Mouse (Mus musculus) ES-E14 (cell line): ENCODE measurements around the gene Hsph1. TPM values are rescaled to one million over a fixed set of nuclear protein-coding genes. Genes with fewer than 3 reads are reported as not detected.

Experiments
- DNase-seq: peaks from one replicate; pipeline ENCODE4 v3.0.0-alpha.2; 2013; ENCODE audit warnings: low read depth, low spot score
- H3K27ac ChIP-seq: 2 replicates; pipeline ENCODE4 v1.5.1; 2012; ENCODE audit warnings: low read depth, mild to moderate bottlenecking, low read length, moderate library complexity, mixed read lengths; ENCODE audit not compliant: poor library complexity, insufficient read depth, severe bottlenecking
- H3K36me3 ChIP-seq: 2 replicates; pipeline ENCODE4 v1.6.1; 2012; ENCODE audit warnings: mild to moderate bottlenecking, low read length, moderate library complexity, mixed read lengths; ENCODE audit not compliant: control insufficient read depth, poor library complexity, insufficient read depth, severe bottlenecking
- H3K4me1 ChIP-seq, 2 experiments: fragments of 150-350 bp in 1 of 2; sonication (generic) in 1 of 2; 2 replicates each; pipeline ENCODE4 v1.6.1; 2012; ENCODE audit warnings: low read length in 2 of 2, mild to moderate bottlenecking in 1 of 2, mixed read lengths in 1 of 2; ENCODE audit not compliant: control insufficient read depth in 2 of 2, insufficient read depth in 2 of 2, poor library complexity in 1 of 2
- H3K4me3 ChIP-seq, 2 experiments: fragments of 150-350 bp in 1 of 2; sonication (generic) in 1 of 2; 2 replicates each; pipeline ENCODE4 v1.5.1; 2012; ENCODE audit warnings: low read length in 2 of 2, low read depth in 1 of 2, mild to moderate bottlenecking in 1 of 2, mixed read lengths in 1 of 2; ENCODE audit not compliant: insufficient read depth in 1 of 2, poor library complexity in 1 of 2, severe bottlenecking in 1 of 2
- H3K9ac ChIP-seq: 2 replicates; pipeline ENCODE4 v1.6.1; 2012; ENCODE audit warnings: low read depth, mild to moderate bottlenecking, low read length, mixed read lengths; ENCODE audit not compliant: poor library complexity, insufficient read depth, severe bottlenecking
- H3K9me3 ChIP-seq: fragments of 150-350 bp; sonication (generic); 2 replicates; pipeline ENCODE4 v1.6.1; 2012; ENCODE audit warnings: low read depth, mild to moderate bottlenecking, low read length; ENCODE audit not compliant: control insufficient read depth, insufficient read depth
- CHD2 ChIP-seq: IDR thresholded peaks from 2 replicates; pipeline ENCODE4 v1.6.1; 2014; ENCODE audit warnings: mild to moderate bottlenecking, low read depth, low read length, inconsistent platforms
- HCFC1 ChIP-seq: IDR thresholded peaks from 2 replicates; pipeline ENCODE4 v1.6.1; 2012; ENCODE audit warnings: low read length, inconsistent platforms, borderline replicate concordance; ENCODE audit not compliant: insufficient read depth
- MAFK ChIP-seq: IDR thresholded peaks from 2 replicates; pipeline ENCODE4 v1.6.1; 2014; ENCODE audit warnings: mild to moderate bottlenecking, low read depth, low read length, inconsistent platforms; ENCODE audit not compliant: insufficient read depth
- ZC3H11A ChIP-seq: IDR thresholded peaks from 2 replicates; pipeline ENCODE4 v1.6.1; 2012; ENCODE audit warnings: low read depth, mild to moderate bottlenecking, inconsistent platforms, low read length, borderline replicate concordance
- ZNF384 ChIP-seq: IDR thresholded peaks from 2 replicates; pipeline ENCODE4 v1.6.1; 2012; ENCODE audit warnings: low read depth, low read length, inconsistent platforms
- in situ Hi-C, 2 experiments: fragments of 600-800 bp; cut with MboI; formaldehyde crosslinking; loops; one replicate each; pipeline ENCODE4 v1.15.1; 2025; ENCODE audit warnings: low sequenced_read_pairs in 2 of 2, inconsistent platforms in 1 of 2; ENCODE audit not compliant: unreplicated experiment in 2 of 2
- total RNA-seq: library from RNA; depleted of rRNA; stranded (reverse); fragments of 300-350 nt; gene quantifications from 2 replicates; pipeline ENCODE4 v1.2.3, GENCODE M21; 2012

Gene Hsph1
- total RNA-seq, 1 experiment: 98.3 TPM

DNA sequence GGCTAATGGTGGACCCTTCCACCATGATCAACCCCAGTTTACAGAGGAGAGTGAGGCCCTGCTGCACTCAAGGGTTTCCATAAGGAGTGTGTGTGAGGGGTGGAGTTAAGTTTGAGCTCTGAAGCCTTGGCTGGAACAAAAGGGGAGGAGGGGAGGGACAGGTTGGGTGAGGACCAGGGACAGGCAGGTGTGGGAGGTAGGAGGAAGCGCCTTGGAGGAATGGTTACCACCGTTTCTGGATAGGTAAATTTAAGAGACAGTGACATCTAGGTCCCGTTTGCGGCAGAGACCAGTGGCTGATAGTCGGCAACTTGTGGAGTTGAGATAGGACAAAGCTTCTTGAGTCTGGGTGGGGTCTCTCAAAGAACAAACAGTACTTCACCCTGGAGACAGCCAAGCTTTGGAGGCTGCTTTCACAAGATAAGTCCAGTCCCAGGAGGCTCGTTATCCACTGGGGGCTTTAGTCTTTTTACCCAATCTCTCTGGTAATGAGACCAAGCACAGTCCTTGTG, 12.8 kb upstream of the Hsph1 start:
- no peak for DNase-seq
- TF ChIP-seq HCFC1: no peak
- no peak for TF ChIP-seq ZNF384
- TF ChIP-seq ZC3H11A: no peak
- TF ChIP-seq CHD2: no peak
- no peak for TF ChIP-seq MAFK
- H3K36me3 ChIP-seq: peaks cover under 1% of the 10 kb centered on the region; the same call in 1 of the 2 replicates
- H3K9ac ChIP-seq: no peak overlapping the region
- no peak overlapping the region for H3K27ac ChIP-seq
- in situ Hi-C loops: no loop called here
- peak overlapping the region in 1 of 2 experiments; percentile 11; a peak in 2 of 4 replicates for H3K4me3 ChIP-seq
- no peaks in the 10 kb centered on the region for H3K9me3 ChIP-seq
- H3K4me1 ChIP-seq: peaks cover 4 to 16% of the 10 kb centered on the region in 2 experiments; a peak in 3 of 4 replicates

DNA sequence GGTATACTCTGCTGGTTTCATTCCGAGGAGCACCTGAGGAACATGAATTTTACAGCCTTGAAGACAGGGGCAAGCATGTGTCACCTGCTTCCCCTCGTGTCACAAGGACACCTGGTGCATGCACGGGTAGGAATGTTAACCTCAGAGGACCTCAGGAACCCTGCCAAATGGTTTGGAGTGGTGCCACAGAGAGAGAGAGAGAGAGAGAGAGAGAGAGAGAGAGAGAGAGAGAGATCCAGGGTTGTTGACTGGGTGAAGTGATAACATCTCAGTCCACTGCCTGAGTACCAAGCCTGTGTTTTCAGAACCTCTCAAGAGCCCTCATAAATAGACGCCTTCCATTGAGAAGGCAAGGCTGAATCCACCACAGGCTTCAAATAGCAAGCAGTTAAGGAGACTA, 12.0 kb upstream of the Hsph1 start:
- TF ChIP-seq ZNF384: no peak
- TF ChIP-seq ZC3H11A: no peak
- no peak for TF ChIP-seq CHD2
- no peak for TF ChIP-seq HCFC1
- TF ChIP-seq MAFK: no peak
- no peak overlapping the region for H3K27ac ChIP-seq
- DNase-seq: no peak
- peaks cover 2% of the 10 kb centered on the region; the same call in 1 of the 2 replicates for H3K36me3 ChIP-seq
- H3K4me1 ChIP-seq: peaks cover 4 to 16% of the 10 kb centered on the region in 2 experiments; a peak in 3 of 4 replicates
- H3K4me3 ChIP-seq: no peak overlapping the region
- H3K9ac ChIP-seq: no peak overlapping the region
- H3K9me3 ChIP-seq: no peaks in the 10 kb centered on the region
- in situ Hi-C loops: no loop called here

DNA sequence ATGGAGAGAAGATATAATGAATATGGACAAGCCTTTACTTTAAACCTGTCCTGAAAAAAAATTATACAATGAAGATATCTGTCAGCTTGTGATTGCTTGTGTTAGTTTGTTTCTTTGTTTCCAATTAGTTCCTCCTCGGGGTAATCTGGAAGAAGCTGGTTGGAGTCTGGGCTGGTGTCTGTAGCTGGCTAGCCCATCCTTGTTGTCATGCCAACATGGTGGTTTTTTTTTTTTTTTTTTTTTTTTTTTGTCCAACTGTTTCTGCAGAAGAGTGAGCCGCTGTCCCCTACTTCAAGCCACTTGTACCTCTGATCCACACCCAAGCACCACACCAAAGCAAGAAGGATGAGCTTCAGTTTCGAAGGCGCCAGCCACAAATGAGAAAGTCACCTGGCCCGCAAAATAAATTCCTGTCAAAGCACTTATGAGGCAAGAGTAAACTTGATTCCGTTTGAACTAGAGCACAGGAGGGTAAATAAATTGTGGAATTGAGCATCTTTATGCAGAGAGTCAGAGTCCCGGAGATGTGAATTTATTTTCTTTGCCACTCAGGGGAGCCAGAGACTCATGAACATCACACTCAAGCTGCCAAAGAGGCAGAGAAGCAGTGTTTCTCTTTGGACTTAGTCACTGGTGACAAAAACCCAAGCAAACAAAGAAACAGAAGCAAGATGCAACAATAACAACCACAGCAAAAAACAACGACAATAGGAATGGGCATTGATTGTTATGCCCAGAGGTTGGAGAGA, 11.4 kb upstream of the Hsph1 start:
- H3K4me1 ChIP-seq: peaks cover 4 to 16% of the 10 kb centered on the region in 2 experiments; a peak in 3 of 4 replicates
- H3K4me3 ChIP-seq: no peak overlapping the region
- no peak overlapping the region for H3K9ac ChIP-seq
- in situ Hi-C loops: no loop called here
- no peak for DNase-seq
- H3K9me3 ChIP-seq: no peaks in the 10 kb centered on the region
- TF ChIP-seq ZC3H11A (no peak), MAFK (no peak), ZNF384 (0 out of 2 replicates have a peak, but pooled peaks have one; percentile 52), CHD2 (no peak), HCFC1 (no peak)
- peaks cover 2% of the 10 kb centered on the region; the same call in 1 of the 2 replicates for H3K36me3 ChIP-seq
- no peak overlapping the region for H3K27ac ChIP-seq

DNA sequence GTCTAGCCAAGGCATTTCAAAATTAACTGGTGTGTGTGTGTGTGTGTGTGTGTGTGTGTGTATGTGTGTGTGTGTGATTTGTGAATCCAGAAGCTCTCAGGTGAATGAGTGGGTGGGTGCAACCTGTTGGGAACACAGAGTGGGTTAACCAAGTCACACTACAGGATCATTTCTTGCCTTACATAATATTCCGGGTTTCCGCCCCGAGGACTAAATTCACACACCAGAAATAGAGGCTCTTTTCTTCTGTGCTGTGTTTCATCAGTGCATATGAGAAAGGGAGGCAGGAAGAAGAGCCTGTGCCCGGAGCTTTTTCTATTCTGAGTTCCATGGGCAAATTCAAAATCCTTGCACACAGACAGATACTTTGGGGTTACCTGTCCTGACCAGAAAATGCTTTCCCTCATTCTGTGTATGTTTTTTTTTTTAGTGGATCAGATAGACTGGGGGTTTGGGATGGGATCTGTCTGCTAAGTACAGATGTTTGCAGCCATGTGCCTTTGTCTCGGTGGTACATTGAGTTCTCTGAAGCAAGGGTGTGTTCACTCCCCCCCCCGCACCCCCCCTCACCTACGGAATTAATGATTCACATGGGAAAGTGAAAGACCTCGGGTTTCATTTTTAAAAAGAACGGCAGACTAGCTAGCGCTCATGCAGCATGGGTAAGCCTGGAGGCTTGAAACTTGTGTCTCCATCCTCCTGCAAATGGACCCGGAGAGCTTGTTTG, 6.8 kb upstream of the Hsph1 start:
- Histone ChIP-seq H3K9me3 (no peaks in the 10 kb centered on the region), H3K4me3 (no peak overlapping the region), H3K27ac (no peak overlapping the region), H3K36me3 (peaks cover 2% of the 10 kb centered on the region; the same call in 1 of the 2 replicates), H3K9ac (no peak overlapping the region), H3K4me1 (0 out of 4 replicates have a peak, but pooled peaks cover 0 to 2% of the 10 kb centered on the region in 2 experiments)
- in situ Hi-C loops: no loop called here
- TF ChIP-seq HCFC1: no peak
- no peak for TF ChIP-seq MAFK
- TF ChIP-seq CHD2: no peak
- TF ChIP-seq ZNF384: no peak
- TF ChIP-seq ZC3H11A: no peak
- DNase-seq: no peak
